Mouse (Mus musculus) forebrain, postnatal 0 days (tissue): Measurements from ENCODE around the gene Neurl1b. TPM values are rescaled to one million over a fixed set of nuclear protein-coding genes. Genes with fewer than 3 reads are reported as not detected.

Experiments
- ATAC-seq: fragments of 200-750 bp; cut with Nextera tagmentation; 2 replicates; pipeline ENCODE4 v1.8.0; 2017; ENCODE audit warnings: mild to moderate bottlenecking, moderate library complexity
- DNase-seq: peaks from one replicate; pipeline ENCODE4 v3.0.0-alpha.2; 2015
- H3K27ac ChIP-seq: fragments of 300-500 bp; sonication (generic); 2 replicates; pipeline ENCODE4 v1.5.1; 2014; ENCODE audit warnings: low read depth, mild to moderate bottlenecking, antibody characterized with exemption, low read length, moderate library complexity, mixed read lengths
- H3K27me3 ChIP-seq: fragments of 300-500 bp; sonication (generic); 2 replicates; pipeline ENCODE4 v1.6.1; 2014; ENCODE audit warnings: mild to moderate bottlenecking, low read length, mixed read lengths; ENCODE audit not compliant: insufficient read depth
- H3K36me3 ChIP-seq: fragments of 300-500 bp; sonication (generic); 2 replicates; pipeline ENCODE4 v1.6.1; 2014; ENCODE audit warnings: mild to moderate bottlenecking, moderate library complexity; ENCODE audit not compliant: insufficient read depth
- H3K4me1 ChIP-seq: fragments of 300-500 bp; sonication (generic); 2 replicates; pipeline ENCODE4 v1.6.1; 2014; ENCODE audit warnings: antibody characterized with exemption; ENCODE audit not compliant: insufficient read depth
- H3K4me2 ChIP-seq: fragments of 300-500 bp; sonication (generic); 2 replicates; pipeline ENCODE4 v1.6.1; 2014; ENCODE audit warnings: low read depth, mild to moderate bottlenecking, moderate library complexity
- H3K4me3 ChIP-seq: fragments of 300-500 bp; sonication (generic); 2 replicates; pipeline ENCODE4 v1.5.1; 2014; ENCODE audit warnings: low read depth, low read length, mixed read lengths
- H3K9ac ChIP-seq: fragments of 300-500 bp; sonication (generic); 2 replicates; pipeline ENCODE4 v1.6.1; 2014; ENCODE audit warnings: mild to moderate bottlenecking
- H3K9me3 ChIP-seq: fragments of 300-500 bp; sonication (generic); 2 replicates; pipeline ENCODE4 v1.6.1; 2016; ENCODE audit warnings: low read length
- CTCF ChIP-seq: sonication (generic); IDR thresholded peaks from 2 replicates; pipeline ENCODE4 v1.5.1; 2016; ENCODE audit warnings: antibody characterized with exemption, control low read depth, low read depth
- WGBS: fragments of 180-500 bp; shearing (Covaris S2); extraction: QIAGEN DNeasy Blood & Tissue Kit; methylation state at CpG from one replicate; pipeline ENCODE4 v1.1.7; 2014; 5-methylcytosine and 5-hydroxymethylcytosine counted together
- polyA plus RNA-seq: library from polyadenylated mRNA; unstranded; fragments of >200 nt; fragmentation: Nextera tagmentation; extraction: Ambion mirVana; gene quantifications from 2 replicates; pipeline ENCODE4 v1.2.1, GENCODE M21; 2015
- total RNA-seq: library from RNA; depleted of rRNA; stranded (reverse); fragments of >200 nt; gene quantifications from 2 replicates; pipeline ENCODE4 v1.2.3, GENCODE M21; 2014

Neurl1b gene
- total and polyA plus RNA-seq, 2 experiments from 2014 or later: 3.9 to 74.1 TPM

- no peak for ATAC-seq
- Histone ChIP-seq H3K9ac (no peak overlapping the region), H3K9me3 (no peaks in the 10 kb centered on the region), H3K4me2 (no peak overlapping the region), H3K36me3 (no peaks in the 10 kb centered on the region), H3K27ac (no peak overlapping the region), H3K4me3 (no peak overlapping the region), H3K4me1 (no peaks in the 10 kb centered on the region), H3K27me3 (no peaks in the 10 kb centered on the region)
- DNase-seq: no peak
- TF ChIP-seq CTCF: no peak
- 56% methylated on average over 6 of the region's 6 CpGs for WGBS
These were observed 65.0 kb downstream of the Neurl1b start for GRCm38 (mm10) chr17:26479619-26480018.

DNA sequence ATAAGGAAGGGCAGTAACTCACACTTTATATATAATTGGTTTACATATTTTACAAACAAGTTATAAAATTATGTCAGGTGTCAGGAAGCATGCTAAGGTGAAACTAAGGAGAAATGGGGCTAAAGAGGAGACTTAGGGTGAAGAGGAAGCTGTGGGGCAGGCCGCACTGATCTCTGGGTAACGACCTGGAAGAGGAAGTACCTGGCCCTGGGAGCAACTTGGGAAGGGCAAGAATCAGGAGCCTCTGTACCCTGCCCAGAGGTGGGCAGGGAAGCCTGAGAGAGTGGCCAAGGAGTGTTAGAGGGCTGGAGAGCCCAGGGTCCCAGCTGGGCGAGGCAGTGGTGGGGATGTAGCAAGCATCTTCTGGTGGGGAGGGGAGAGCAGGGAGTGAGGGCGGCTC is 66.3 kb downstream of the Neurl1b start:
- H3K9ac ChIP-seq: no peak overlapping the region
- no peaks in the 10 kb centered on the region for H3K36me3 ChIP-seq
- no peaks in the 10 kb centered on the region for H3K27me3 ChIP-seq
- H3K27ac ChIP-seq: no peak overlapping the region
- TF ChIP-seq CTCF: no peak
- no peaks in the 10 kb centered on the region for H3K9me3 ChIP-seq
- ATAC-seq: no peak
- no peak for DNase-seq
- H3K4me3 ChIP-seq: no peak overlapping the region
- WGBS: 86% methylated on average over 4 of the region's 4 CpGs
- H3K4me2 ChIP-seq: no peak overlapping the region
- no peaks in the 10 kb centered on the region for H3K4me1 ChIP-seq

DNA sequence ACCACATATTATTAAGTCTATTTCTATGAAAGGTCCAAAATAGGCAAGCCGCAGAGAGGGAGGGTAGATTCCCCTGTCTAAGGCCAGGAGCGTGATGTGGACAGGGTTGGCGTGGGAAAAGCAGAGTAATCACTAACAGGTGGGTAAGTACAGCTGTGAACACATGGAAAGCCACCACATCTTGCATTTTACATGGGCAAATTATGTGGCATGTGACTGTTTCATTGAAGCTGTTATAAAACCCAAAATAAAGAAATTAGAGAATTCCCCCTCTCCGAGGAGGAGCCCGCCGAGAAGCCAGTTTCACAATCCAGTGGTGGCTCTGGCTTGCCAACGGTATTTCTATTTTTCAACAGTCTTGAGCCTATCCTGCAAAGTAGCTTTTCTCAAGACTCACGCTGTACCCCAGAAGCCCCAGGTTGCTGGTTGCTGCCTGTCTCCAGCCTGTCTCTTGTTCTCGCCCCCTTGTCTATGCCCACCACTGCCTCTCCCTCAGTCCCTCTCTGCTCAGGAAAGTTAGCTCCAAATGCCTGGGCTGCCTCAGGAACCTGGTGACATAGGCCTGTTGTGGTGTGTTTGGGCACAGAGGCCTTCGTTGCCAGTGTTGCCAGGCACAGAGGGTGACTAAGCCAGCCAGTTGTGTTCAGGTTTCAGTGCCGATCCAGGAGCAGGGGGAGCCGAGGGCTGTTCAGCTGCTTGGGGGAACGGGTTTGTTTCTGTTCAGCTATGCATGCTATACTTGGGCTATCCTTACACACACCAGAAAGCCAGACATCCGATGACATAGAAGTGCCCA is 70.2 kb downstream of the Neurl1b start:
- ATAC-seq: no peak
- Histone ChIP-seq H3K9ac (no peak overlapping the region), H3K9me3 (no peaks in the 10 kb centered on the region), H3K4me2 (no peak overlapping the region), H3K27me3 (no peaks in the 10 kb centered on the region), H3K4me1 (no peaks in the 10 kb centered on the region), H3K27ac (no peak overlapping the region), H3K36me3 (no peaks in the 10 kb centered on the region), H3K4me3 (no peak overlapping the region)
- DNase-seq: no peak
- no peak for TF ChIP-seq CTCF
- WGBS: 83% methylated on average over 14 of the region's 14 CpGs

DNA sequence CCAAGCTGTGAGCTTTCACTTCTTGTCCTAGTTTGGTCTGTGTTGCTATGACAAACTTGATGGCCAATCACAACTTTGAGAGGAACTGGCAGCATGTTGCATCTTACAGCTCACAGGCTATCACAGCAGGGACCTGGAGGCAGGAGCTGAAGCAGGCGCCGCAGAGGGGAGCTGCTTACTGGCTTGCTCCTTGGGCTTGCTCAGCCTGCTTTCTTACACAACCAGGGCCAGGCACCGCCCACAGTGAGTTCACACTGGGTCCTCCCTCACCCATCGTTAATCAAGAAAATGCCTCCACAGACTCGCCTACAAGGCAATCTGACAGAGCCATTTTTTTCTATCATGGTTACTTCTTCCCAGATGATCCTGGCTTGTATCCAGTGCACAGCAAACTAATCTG is 72.6 kb downstream of the Neurl1b start:
- Histone ChIP-seq H3K27me3 (no peaks in the 10 kb centered on the region), H3K27ac (no peak overlapping the region), H3K9me3 (no peaks in the 10 kb centered on the region), H3K4me3 (no peak overlapping the region), H3K9ac (no peak overlapping the region), H3K4me1 (no peaks in the 10 kb centered on the region), H3K36me3 (no peaks in the 10 kb centered on the region), H3K4me2 (no peak overlapping the region)
- no peak for DNase-seq
- no peak for ATAC-seq
- TF ChIP-seq CTCF: no peak
- WGBS: 60% methylated on average over 5 of the region's 5 CpGs

DNA sequence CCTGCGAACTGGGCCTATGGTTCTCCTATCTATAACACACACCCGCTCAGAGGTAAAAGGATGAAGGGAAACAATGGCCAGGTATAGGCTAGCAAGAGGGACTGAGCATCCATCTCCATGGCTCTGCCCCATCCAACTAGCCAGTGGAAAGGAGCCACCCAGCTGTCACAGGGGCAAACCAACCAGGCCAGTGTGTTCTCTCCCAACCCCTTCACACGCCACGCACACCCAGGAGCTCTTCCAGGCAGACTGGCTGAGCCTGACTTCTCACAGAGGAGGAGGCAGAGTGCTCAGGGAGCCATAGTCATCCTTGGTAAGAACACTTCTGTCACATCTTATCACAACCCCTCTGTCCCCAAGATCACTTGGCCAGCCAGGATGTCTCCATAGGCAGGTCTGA is 73.3 kb downstream of the Neurl1b start:
- no peak for DNase-seq
- H3K36me3 ChIP-seq: no peaks in the 10 kb centered on the region
- no peaks in the 10 kb centered on the region for H3K4me1 ChIP-seq
- H3K9me3 ChIP-seq: no peaks in the 10 kb centered on the region
- H3K9ac ChIP-seq: no peak overlapping the region
- no peak overlapping the region for H3K4me3 ChIP-seq
- no peak for TF ChIP-seq CTCF
- WGBS: 97% methylated on average over 4 of the region's 4 CpGs
- no peak for ATAC-seq
- H3K4me2 ChIP-seq: no peak overlapping the region
- H3K27me3 ChIP-seq: no peaks in the 10 kb centered on the region
- no peak overlapping the region for H3K27ac ChIP-seq

DNA sequence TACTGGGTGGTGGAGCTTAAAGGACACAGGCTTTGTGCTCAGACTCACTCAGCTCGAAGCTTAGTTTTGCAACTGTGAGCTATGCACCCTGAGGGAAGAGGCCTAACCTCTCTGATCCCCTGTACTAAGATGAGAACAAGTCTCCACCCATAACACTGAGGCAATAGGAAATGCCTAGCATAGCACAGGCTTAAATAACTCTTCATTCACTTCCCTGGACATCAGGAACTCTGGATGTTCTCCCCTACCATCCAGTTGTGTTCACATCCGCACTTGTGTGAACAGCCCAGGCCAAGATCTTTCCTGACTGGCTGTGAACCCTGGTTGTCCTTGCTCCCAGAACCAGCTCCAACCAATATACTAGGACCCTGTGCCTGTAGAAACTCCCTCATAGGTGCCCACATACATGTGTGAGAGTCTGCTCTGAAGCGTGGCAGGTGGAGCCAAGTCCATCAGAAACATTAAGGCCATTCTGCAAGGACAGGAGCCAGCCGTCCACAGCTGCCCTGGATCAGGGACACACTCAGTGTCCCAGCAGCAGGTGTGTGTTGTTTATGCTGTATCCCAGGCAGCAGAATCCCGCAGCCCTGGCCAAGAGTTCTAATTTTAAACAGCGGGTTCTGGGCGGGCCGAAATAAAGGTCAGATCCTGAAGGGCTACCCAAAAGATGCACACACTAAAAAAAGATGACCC is 74.2 kb downstream of the Neurl1b start:
- Histone ChIP-seq H3K4me1 (no peaks in the 10 kb centered on the region), H3K9me3 (no peaks in the 10 kb centered on the region), H3K4me3 (no peak overlapping the region), H3K36me3 (no peaks in the 10 kb centered on the region), H3K27me3 (no peaks in the 10 kb centered on the region), H3K4me2 (no peak overlapping the region), H3K27ac (no peak overlapping the region), H3K9ac (no peak overlapping the region)
- no peak for TF ChIP-seq CTCF
- DNase-seq: no peak
- ATAC-seq: no peak
- 91% methylated on average over 8 of the region's 8 CpGs for WGBS

DNA sequence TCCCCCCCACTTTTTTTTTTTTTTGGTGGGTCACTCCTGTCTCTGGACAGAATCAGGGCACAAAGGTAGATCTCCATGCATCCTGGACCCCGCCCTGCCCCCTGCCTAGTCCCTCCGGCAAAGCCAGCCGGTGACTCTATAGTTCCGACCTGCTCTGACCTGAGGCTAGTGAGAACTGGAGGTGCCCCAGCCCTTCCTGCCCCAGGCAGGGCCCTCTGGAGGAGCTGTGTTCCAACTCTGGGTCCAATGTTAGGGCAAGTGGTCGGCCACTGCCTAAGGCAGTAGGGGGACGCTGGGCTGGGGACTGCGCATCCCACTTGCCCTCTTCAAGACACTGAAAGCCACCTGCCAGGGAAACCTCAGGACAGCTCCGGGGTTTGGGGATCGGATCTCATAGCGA is 75.4 kb downstream of the Neurl1b start:
- Histone ChIP-seq H3K27me3 (no peaks in the 10 kb centered on the region), H3K27ac (no peak overlapping the region), H3K4me3 (no peak overlapping the region), H3K36me3 (no peaks in the 10 kb centered on the region), H3K9me3 (no peaks in the 10 kb centered on the region), H3K4me2 (no peak overlapping the region), H3K4me1 (no peaks in the 10 kb centered on the region), H3K9ac (no peak overlapping the region)
- DNase-seq (no peak), ATAC-seq (no peak)
- 94% methylated on average over 10 of the region's 10 CpGs for WGBS
- no peak for TF ChIP-seq CTCF
